Mouse (Mus musculus) myocyte (in vitro differentiated cells): Measurements from ENCODE around the gene Hsd17b14.

ENCODE experiments used
- E2F4 ChIP-seq: IDR thresholded peaks from one replicate; pipeline ENCODE4 v1.6.1; 2011; ENCODE audit warnings: mild to moderate bottlenecking, control low read depth, moderate library complexity; ENCODE audit not compliant: insufficient read depth
- MAX ChIP-seq: IDR thresholded peaks from one replicate; pipeline ENCODE4 v1.6.1; 2011; ENCODE audit warnings: low read depth, mild to moderate bottlenecking, control low read depth
- MYOD1 ChIP-seq, 3 experiments: IDR thresholded peaks; one replicate each; pipeline ENCODE4 v1.6.1; 2011; ENCODE audit warnings: control low read depth in 2 of 3, low read depth in 2 of 3, mild to moderate bottlenecking in 2 of 3, moderate library complexity in 1 of 3; ENCODE audit not compliant: insufficient read length in 2 of 3, control insufficient read depth in 1 of 3
- MYOG ChIP-seq, 3 experiments: IDR thresholded peaks; one replicate each; pipeline ENCODE4 v1.6.1; 2011; ENCODE audit warnings: control low read depth in 2 of 3, low read depth in 2 of 3, mild to moderate bottlenecking in 2 of 3; ENCODE audit not compliant: insufficient read length in 2 of 3, control insufficient read depth in 1 of 3, insufficient read depth in 1 of 3
- POLR2A ChIP-seq: IDR thresholded peaks from one replicate; pipeline ENCODE4 v1.6.1; 2011; ENCODE audit warnings: low read depth, mild to moderate bottlenecking, control low read depth, moderate library complexity; ENCODE audit not compliant: insufficient read length
- REST ChIP-seq: IDR thresholded peaks from one replicate; pipeline ENCODE4 v1.6.1; 2011; ENCODE audit warnings: mild to moderate bottlenecking, control low read depth, moderate library complexity; ENCODE audit not compliant: insufficient read depth, insufficient read length
- TCF12 ChIP-seq: IDR thresholded peaks from one replicate; pipeline ENCODE4 v1.6.1; 2011; ENCODE audit warnings: mild to moderate bottlenecking, control low read depth; ENCODE audit not compliant: poor library complexity, insufficient read depth, severe bottlenecking
- USF1 ChIP-seq: IDR thresholded peaks from one replicate; pipeline ENCODE4 v1.6.1; 2011; ENCODE audit warnings: low read depth, mild to moderate bottlenecking, control low read depth, moderate library complexity

DNA sequence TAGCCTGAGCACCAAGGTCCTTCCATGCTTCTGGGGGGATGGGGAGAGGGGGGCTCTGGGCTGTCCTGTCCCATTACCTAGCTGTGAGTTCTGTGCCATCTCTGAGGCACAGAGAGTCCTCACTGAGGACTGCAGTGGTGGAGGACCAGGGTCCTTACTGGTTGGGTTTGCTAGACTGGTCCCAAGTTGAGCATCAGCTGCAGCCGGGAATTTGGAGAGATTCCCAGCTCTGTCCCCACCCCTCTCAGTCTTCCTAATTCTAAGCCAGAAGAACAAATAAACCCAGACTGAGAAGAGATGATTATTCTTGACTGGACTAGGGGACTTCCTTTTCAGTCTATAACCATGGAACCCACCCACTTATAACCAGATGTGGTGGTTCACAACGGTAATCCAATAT lies 24.1 kb upstream of the Hsd17b14 start:
- TF ChIP-seq POLR2A (no peak), E2F4 (no peak), REST (no peak), MYOG (IDR thresholded peaks at IDR 0.05; ENCODE audit: control insufficient read depth in 1 of 3, insufficient read depth in 1 of 3, insufficient read length in 2 of 3, low read depth in 2 of 3) (no peak), TCF12 (no peak), USF1 (no peak), MAX (no peak), MYOD1 (IDR thresholded peaks at IDR 0.05; ENCODE audit: control insufficient read depth in 1 of 3, insufficient read length in 2 of 3, low read depth in 2 of 3) (no peak)
